8 mouse cellular contexts compared by ENCODE assay signal in the genomic region with DNA sequence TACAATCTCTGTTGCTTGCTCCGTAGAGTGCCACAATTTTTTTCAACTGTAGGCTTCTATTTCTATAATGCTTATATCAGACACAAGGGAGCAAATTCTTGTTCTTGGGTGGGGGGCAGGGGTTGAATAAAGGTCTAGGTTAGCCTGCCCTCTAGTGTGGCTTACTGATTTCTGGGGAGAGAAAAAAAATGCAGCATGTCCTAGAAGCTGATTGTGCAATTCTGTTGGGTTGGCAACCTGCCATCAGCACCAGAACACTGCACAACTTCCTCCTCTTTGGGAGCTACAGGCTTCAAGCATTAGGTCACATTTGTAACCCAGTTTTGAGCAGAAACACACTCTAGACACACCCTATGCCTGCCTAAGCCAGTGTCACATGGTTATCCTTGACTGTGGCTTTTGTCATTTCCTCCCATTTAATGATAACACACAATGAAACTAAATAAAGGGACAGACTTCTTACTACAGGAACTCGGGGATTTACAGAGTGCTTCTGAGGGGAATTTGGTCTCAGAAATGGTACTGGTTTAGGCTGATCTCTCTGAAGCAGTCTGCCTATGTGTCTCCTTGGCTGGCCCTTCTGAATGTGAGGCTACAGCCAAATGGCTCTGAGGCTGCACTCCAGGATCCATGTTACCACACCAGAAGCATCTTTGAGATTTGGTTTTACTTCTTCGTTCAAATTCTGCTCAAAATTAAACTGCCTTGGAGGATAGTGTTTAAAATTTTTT.
A peak's percentile ranks its signal among the peaks of the same experiment; 100 is the strongest.
DNase-seq lines count a peak whose midpoint lies in the region; ATAC-seq and TF ChIP-seq lines count a peak whose summit lies in the region.

No protein-coding gene starts in this region.

- H3K27ac ChIP-seq in thymus, adult 2 months (ENCODE audit: control insufficient read depth, insufficient read depth, low read length): no peak overlapping the region
- peak overlapping the region; percentile 85 for H3K27ac ChIP-seq in embryonic facial prominence, embryonic 15.5 days (replicated peaks)
- peak overlapping the region; percentile 71 for H3K27ac ChIP-seq in heart, embryonic 11.5 days (ENCODE audit: low read depth, low read length)
- peak overlapping the region; percentile 68 for H3K27ac ChIP-seq in kidney, postnatal 0 days
- no peak overlapping the region for H3K27ac ChIP-seq in liver, embryonic 11.5 days (ENCODE audit: low read depth, low read length)
- H3K27ac ChIP-seq in neural tube, embryonic 14.5 days (ENCODE audit: low read depth, low read length): peak overlapping the region; percentile 22; the same call in 1 of the 2 replicates

- no peak overlapping the region for H3K4me3 ChIP-seq in thymus, adult 2 months (ENCODE audit: control insufficient read depth, insufficient read depth, low read length)
- H3K4me3 ChIP-seq in embryonic facial prominence, embryonic 15.5 days (replicated peaks): no peak overlapping the region
- H3K4me3 ChIP-seq in heart, embryonic 11.5 days (ENCODE audit: low read depth, low read length): no peak overlapping the region
- no peak overlapping the region for H3K4me3 ChIP-seq in kidney, postnatal 0 days (replicated peaks; ENCODE audit: low read depth, low read length)
- H3K4me3 ChIP-seq in liver, embryonic 11.5 days (ENCODE audit: low read depth, low read length): no peak overlapping the region
- H3K4me3 ChIP-seq in neural tube, embryonic 14.5 days (ENCODE audit: low read depth, low read length): no peak overlapping the region

- no peaks in the 10 kb centered on the region for H3K27me3 ChIP-seq in thymus, adult 2 months (ENCODE audit: control insufficient read depth, insufficient read depth, low read length)
- H3K27me3 ChIP-seq in embryonic facial prominence, embryonic 15.5 days: no peaks in the 10 kb centered on the region
- H3K27me3 ChIP-seq in heart, embryonic 11.5 days (ENCODE audit: control insufficient read depth, insufficient read depth, low read length): no peaks in the 10 kb centered on the region
- H3K27me3 ChIP-seq in kidney, postnatal 0 days (ENCODE audit: insufficient read depth, low read length): no peaks in the 10 kb centered on the region
- no peaks in the 10 kb centered on the region for H3K27me3 ChIP-seq in liver, embryonic 11.5 days (replicated peaks; ENCODE audit: control insufficient read depth, insufficient read depth, low read length)
- no peaks in the 10 kb centered on the region for H3K27me3 ChIP-seq in neural tube, embryonic 14.5 days (ENCODE audit: control insufficient read depth, insufficient read depth, low read length)

- 19% methylated on average over 3 of the region's 3 CpGs for WGBS in thymus, adult 2 months
- 31% methylated on average over 3 of the region's 3 CpGs for WGBS in embryonic facial prominence, embryonic 15.5 days
- 43% methylated on average over 3 of the region's 3 CpGs for WGBS in heart, embryonic 11.5 days (ENCODE audit: insufficient replicate concordance)
- WGBS in kidney, postnatal 0 days: 49% methylated on average over 3 of the region's 3 CpGs
- WGBS in liver, embryonic 11.5 days: 55% methylated on average over 3 of the region's 3 CpGs
- WGBS in neural tube, embryonic 14.5 days: 62% methylated on average over 3 of the region's 3 CpGs

- no peak for TF ChIP-seq POLR2A in thymus, adult 2 months (IDR thresholded peaks at IDR 0.05; ENCODE audit: control insufficient read depth, extremely low read depth, insufficient read depth, low read length, poor library complexity)

- H3K9me3 ChIP-seq in embryonic facial prominence, embryonic 15.5 days (replicated peaks): no peaks in the 10 kb centered on the region
- no peaks in the 10 kb centered on the region for H3K9me3 ChIP-seq in heart, embryonic 11.5 days (replicated peaks; ENCODE audit: control insufficient read depth, low read length)
- H3K9me3 ChIP-seq in kidney, postnatal 0 days (replicated peaks; ENCODE audit: low read length): no peaks in the 10 kb centered on the region
- H3K9me3 ChIP-seq in liver, embryonic 11.5 days (ENCODE audit: control insufficient read depth, low read length): no peaks in the 10 kb centered on the region
- no peaks in the 10 kb centered on the region for H3K9me3 ChIP-seq in neural tube, embryonic 14.5 days (ENCODE audit: control insufficient read depth, low read length)

- peak; percentile 7 for DNase-seq in thymus, postnatal 4 days
- no peak for DNase-seq in thymus, adult 2 months
- DNase-seq in kidney, postnatal 0 days (ENCODE audit: low spot score): peak; percentile 90
- DNase-seq in liver, embryonic 11.5 days (ENCODE audit: low spot score): peak; percentile 37
- DNase-seq in urinary bladder, postnatal 4 days (ENCODE audit: low spot score in 2 of 2): peak; percentile 76 to 84

- TF ChIP-seq CTCF in thymus, adult 2 months (IDR thresholded peaks at IDR 0.05; ENCODE audit: borderline replicate concordance, control insufficient read depth, extremely low read depth, insufficient read depth, low read length, poor library complexity): no peak
- TF ChIP-seq CTCF in kidney, postnatal 0 days (IDR thresholded peaks at IDR 0.05; ENCODE audit: low read depth): peak; percentile 72

- ATAC-seq in embryonic facial prominence, embryonic 15.5 days (ENCODE audit: insufficient number of reproducible peaks, low FRiP score, low TSS enrichment, low read depth): peak; percentile 78; the same call in 1 of the 2 replicates
- peak; percentile 88 for ATAC-seq in heart, embryonic 11.5 days (replicated peaks; ENCODE audit: insufficient number of reproducible peaks, low FRiP score, low TSS enrichment)
- ATAC-seq in kidney, postnatal 0 days (replicated peaks; ENCODE audit: low FRiP score, low read depth): peak; percentile 98
- ATAC-seq in liver, embryonic 11.5 days (replicated peaks; ENCODE audit: low FRiP score): peak; percentile 93
- ATAC-seq in neural tube, embryonic 14.5 days (ENCODE audit: low read depth): peak; percentile 66; the same call in 1 of the 2 replicates

- no peaks in the 10 kb centered on the region for H3K4me1 ChIP-seq in thymus, adult 2 months (replicated peaks; ENCODE audit: control insufficient read depth, insufficient read depth, low read length)
- H3K4me1 ChIP-seq in embryonic facial prominence, embryonic 15.5 days: peaks cover 14% of the 10 kb centered on the region
- no peaks in the 10 kb centered on the region for H3K4me1 ChIP-seq in heart, embryonic 11.5 days (ENCODE audit: control insufficient read depth, insufficient read depth, low read length)
- no peaks in the 10 kb centered on the region for H3K4me1 ChIP-seq in kidney, postnatal 0 days (replicated peaks; ENCODE audit: insufficient read depth, low read length)
- no peaks in the 10 kb centered on the region for H3K4me1 ChIP-seq in liver, embryonic 11.5 days (replicated peaks; ENCODE audit: control insufficient read depth, insufficient read depth, low read length)
- no peaks in the 10 kb centered on the region for H3K4me1 ChIP-seq in neural tube, embryonic 14.5 days (ENCODE audit: control insufficient read depth, insufficient read depth, low read length)

- H3K9ac ChIP-seq in embryonic facial prominence, embryonic 15.5 days: no peak overlapping the region
- H3K9ac ChIP-seq in heart, embryonic 11.5 days (ENCODE audit: low read depth, low read length): no peak overlapping the region
- H3K9ac ChIP-seq in kidney, postnatal 0 days (ENCODE audit: low read depth, low read length): no peak overlapping the region
- H3K9ac ChIP-seq in liver, embryonic 11.5 days (ENCODE audit: low read depth, low read length): no peak overlapping the region
- H3K9ac ChIP-seq in neural tube, embryonic 14.5 days (replicated peaks; ENCODE audit: low read depth, low read length): no peak overlapping the region

- no peak overlapping the region for H3K4me2 ChIP-seq in embryonic facial prominence, embryonic 15.5 days (replicated peaks)
- no peak overlapping the region for H3K4me2 ChIP-seq in heart, embryonic 11.5 days
- no peak overlapping the region for H3K4me2 ChIP-seq in kidney, postnatal 0 days (ENCODE audit: low read length)
- no peak overlapping the region for H3K4me2 ChIP-seq in liver, embryonic 11.5 days
- no peak overlapping the region for H3K4me2 ChIP-seq in neural tube, embryonic 14.5 days (ENCODE audit: low read depth, low read length)

- H3K36me3 ChIP-seq in thymus, adult 2 months (ENCODE audit: control insufficient read depth, insufficient read depth, low read length): no peaks in the 10 kb centered on the region
- no peaks in the 10 kb centered on the region for H3K36me3 ChIP-seq in embryonic facial prominence, embryonic 15.5 days
- H3K36me3 ChIP-seq in heart, embryonic 11.5 days (ENCODE audit: control insufficient read depth, insufficient read depth, low read length): no peaks in the 10 kb centered on the region
- no peaks in the 10 kb centered on the region for H3K36me3 ChIP-seq in kidney, postnatal 0 days (ENCODE audit: insufficient read depth, low read length)
- no peaks in the 10 kb centered on the region for H3K36me3 ChIP-seq in liver, embryonic 11.5 days (ENCODE audit: control insufficient read depth, insufficient read depth, low read length)
- no peaks in the 10 kb centered on the region for H3K36me3 ChIP-seq in neural tube, embryonic 14.5 days (ENCODE audit: control insufficient read depth, insufficient read depth, low read length)

Comparison
In these comparisons a context has a peak if more than half of its experiments do, and no peak if none do; other contexts are left out.
1. H3K27ac ChIP-seq: peak in embryonic facial prominence, embryonic 15.5 days (single experiment), heart, embryonic 11.5 days (single experiment), kidney, postnatal 0 days (single experiment) and neural tube, embryonic 14.5 days (single experiment); none in thymus, adult 2 months (single experiment) and liver, embryonic 11.5 days (single experiment).
2. Peak in every context shown above with its lines, with median percentiles within 50 percentile points of each other: ATAC-seq.